Mouse (Mus musculus): ENCODE measurements around the gene Hk1. TPM values are rescaled to one million over a fixed set of nuclear protein-coding genes. Genes with fewer than 3 reads are reported as not detected.

The Hk1 gene
- total and polyA plus RNA-seq, 3 experiments: 192 to 740 (median 441) TPM

- TF ChIP-seq MYB (IDR thresholded peaks at IDR 0.05; ENCODE audit: low read depth, low read length): no peak; the same call in 1 of the 2 replicates
- TF ChIP-seq POLR2AphosphoS5 (IDR thresholded peaks at IDR 0.05; ENCODE audit: borderline replicate concordance, low read depth, low read length): no peak
- TF ChIP-seq SIN3A (IDR thresholded peaks at IDR 0.05; ENCODE audit: low read length): peak; percentile 78
- TF ChIP-seq CTCF (IDR thresholded peaks at IDR 0.05 in 2 of 3, conservative IDR thresholded peaks at IDR 0.05 in 1 of 3; ENCODE audit: control insufficient read depth in 1 of 3, insufficient read depth in 1 of 3, low read depth in 2 of 3, low read length in 3 of 3, poor library complexity in 1 of 3, severe bottlenecking in 1 of 3): no peak
- no peak for TF ChIP-seq GABPA (IDR thresholded peaks at IDR 0.05; ENCODE audit: low read depth, low read length)
- TF ChIP-seq USF1 (IDR thresholded peaks at IDR 0.05; ENCODE audit: low read depth, low read length): no peak
- TF ChIP-seq ZKSCAN1 (IDR thresholded peaks at IDR 0.05; ENCODE audit: low read depth, low read length): no peak
- peak; percentile 83 for TF ChIP-seq RCOR1 (IDR thresholded peaks at IDR 0.05; ENCODE audit: low read depth, low read length)
- no peak for TF ChIP-seq MEF2A (IDR thresholded peaks at IDR 0.05; ENCODE audit: extremely low read depth, insufficient replicate concordance, low read depth, low read length, poor library complexity, severe bottlenecking)
- peak; percentile 28; the same call in 1 of the 2 replicates for TF ChIP-seq NELFE (IDR thresholded peaks at IDR 0.05; ENCODE audit: low read depth, low read length)
- peak; percentile 82 for TF ChIP-seq ETS1 (IDR thresholded peaks at IDR 0.05; ENCODE audit: low read depth, low read length)
- no peak for TF ChIP-seq E2F4 (IDR thresholded peaks at IDR 0.05; ENCODE audit: borderline replicate concordance, low read depth, low read length)
- peak; percentile 98 for TF ChIP-seq TCF12 (IDR thresholded peaks at IDR 0.05; ENCODE audit: low read depth, low read length)
These were observed 37.2 kb downstream of the Hk1 start (continued) for GRCm38 (mm10) chr10:62342512-62342911.

GRCm38 (mm10) chr10:62341956-62342355 lies 37.8 kb downstream of the Hk1 start:
- peaks cover 0 to 35% of the 10 kb centered on the region in 2 experiments; a peak in 2 of 4 replicates for H3K36me3 ChIP-seq (ENCODE audit: control insufficient read depth in 1 of 2, insufficient read depth in 2 of 2, low read length in 2 of 2)
- no peaks in the 10 kb centered on the region for H3K9me3 ChIP-seq (replicated peaks; ENCODE audit: insufficient read depth, low read length)
- peak overlapping the region; percentile 68 to 72 for H3K4me3 ChIP-seq (ENCODE audit: control insufficient read depth in 1 of 2, insufficient read depth in 1 of 2, low read depth in 2 of 2, low read length in 2 of 2)
- H3K4me1 ChIP-seq (ENCODE audit: control insufficient read depth in 1 of 2, insufficient read depth in 2 of 2, low read length in 2 of 2): peaks cover 15 to 57% of the 10 kb centered on the region in 2 experiments
- peak overlapping the region; percentile 78 for H3K9ac ChIP-seq (ENCODE audit: control insufficient read depth, low read depth, low read length, poor library complexity, severe bottlenecking)
- DNase-seq (ENCODE audit: low read depth, low spot score): peak; percentile 65
- TF ChIP-seq RAD21 (IDR thresholded peaks at IDR 0.05; ENCODE audit: low read depth, low read length): no peak
- peak; percentile 11; the same call in 1 of the 2 replicates for TF ChIP-seq MXI1 (IDR thresholded peaks at IDR 0.05; ENCODE audit: low read depth, low read length)
- H3K27me3 ChIP-seq (ENCODE audit: control insufficient read depth in 1 of 2, insufficient read depth in 2 of 2, low read length in 2 of 2): no peaks in the 10 kb centered on the region
- peak overlapping the region; percentile 90 for H3K27ac ChIP-seq (ENCODE audit: control insufficient read depth, low read depth, low read length)
- peaks cover 41% of the 10 kb centered on the region for H3K79me2 ChIP-seq (ENCODE audit: control insufficient read depth, insufficient read depth, low read length, poor library complexity)

GRCm38 (mm10) chr10:62340991-62341390 lies 38.7 kb downstream of the Hk1 start:
- peaks cover 0 to 44% of the 10 kb centered on the region in 2 experiments; a peak in 2 of 4 replicates for H3K36me3 ChIP-seq (ENCODE audit: control insufficient read depth in 1 of 2, insufficient read depth in 2 of 2, low read length in 2 of 2)
- H3K27ac ChIP-seq (ENCODE audit: control insufficient read depth, low read depth, low read length): peak overlapping the region; percentile 90
- TF ChIP-seq POLR2A (IDR thresholded peaks at IDR 0.05; ENCODE audit: control insufficient read depth in 1 of 2, insufficient read depth in 1 of 2, low read depth in 1 of 2, low read length in 2 of 2, poor library complexity in 1 of 2) (0 out of 4 replicates have a peak, but pooled peaks of 1 of the 2 experiments have one; percentile 9), KAT2A (conservative IDR thresholded peaks at IDR 0.05; ENCODE audit: low read depth, low read length) (no peak)
- DNase-seq (ENCODE audit: low read depth, low spot score): no peak
- H3K79me2 ChIP-seq (ENCODE audit: control insufficient read depth, insufficient read depth, low read length, poor library complexity): peaks cover 41% of the 10 kb centered on the region
- H3K4me3 ChIP-seq (ENCODE audit: control insufficient read depth in 1 of 2, insufficient read depth in 1 of 2, low read depth in 2 of 2, low read length in 2 of 2): peak overlapping the region; percentile 68 to 72
- H3K4me1 ChIP-seq (ENCODE audit: control insufficient read depth in 1 of 2, insufficient read depth in 2 of 2, low read length in 2 of 2): peaks cover 15 to 65% of the 10 kb centered on the region in 2 experiments
- no peaks in the 10 kb centered on the region for H3K27me3 ChIP-seq (ENCODE audit: control insufficient read depth in 1 of 2, insufficient read depth in 2 of 2, low read length in 2 of 2)
- no peaks in the 10 kb centered on the region for H3K9me3 ChIP-seq (replicated peaks; ENCODE audit: insufficient read depth, low read length)
- peak overlapping the region; percentile 78 for H3K9ac ChIP-seq (ENCODE audit: control insufficient read depth, low read depth, low read length, poor library complexity, severe bottlenecking)
